8 mouse cellular contexts compared by ENCODE assay signal in genomic region chr14:121053020-121053518, GRCm38 (mm10). TPM values are rescaled to one million over a fixed set of nuclear protein-coding genes. Genes with fewer than 3 reads are reported as not detected.
A peak's percentile ranks its signal among the peaks of the same experiment; 100 is the strongest.
DNase-seq lines count a peak whose midpoint lies in the region; ATAC-seq and TF ChIP-seq lines count a peak whose summit lies in the region.

No protein-coding gene starts in this region.

- peak overlapping the region; percentile 63 for H3K4me2 ChIP-seq in liver, postnatal 0 days (ENCODE audit: low read depth, low read length)

- 8% methylated on average over 5 of the region's 5 CpGs for WGBS in lung, adult 2 months
- 15% methylated on average over 5 of the region's 5 CpGs for WGBS in liver, postnatal 0 days (ENCODE audit: insufficient replicate concordance)

- DNase-seq in lung, adult 18-20 months = peak; percentile 55 to 72
- no peak for DNase-seq in lung, adult 2 months
- DNase-seq in heart, adult 18-20 months = peak; percentile 47 to 70
- DNase-seq in kidney, adult 11 months = peak; percentile 81
- peak; percentile 22 for DNase-seq in liver, postnatal 0 days
- peak; percentile 69 for DNase-seq in retina, postnatal 1 day
- no peak for DNase-seq in left cerebral cortex, adult 11 months (ENCODE audit: low spot score)

- no peak; the same call in 1 of the 2 replicates for TF ChIP-seq EP300 in liver, postnatal 0 days (IDR thresholded peaks at IDR 0.05; ENCODE audit: low read depth)

- H3K27ac ChIP-seq in liver, postnatal 0 days (ENCODE audit: low read depth) = peak overlapping the region; percentile 84

- no peaks in the 10 kb centered on the region for H3K27me3 ChIP-seq in liver, postnatal 0 days (ENCODE audit: insufficient read depth, low read length)

- TF ChIP-seq POLR2A in lung, adult 2 months (IDR thresholded peaks at IDR 0.05; ENCODE audit: borderline replicate concordance, extremely low read depth, low read depth, low read length) = no peak

- peaks cover 20% of the 10 kb centered on the region for H3K4me1 ChIP-seq in lung, adult 2 months (ENCODE audit: control insufficient read depth, insufficient read depth, low read length)
- peaks cover 15% of the 10 kb centered on the region for H3K4me1 ChIP-seq in liver, postnatal 0 days (ENCODE audit: insufficient read depth)

- 0 out of 2 replicates have a peak overlapping the region, but pooled peaks have one; percentile 21 for H3K9ac ChIP-seq in liver, postnatal 0 days (replicated peaks)

- TF ChIP-seq CTCF in lung, adult 2 months (IDR thresholded peaks at IDR 0.05; ENCODE audit: insufficient read depth, low read length) = no peak
- no peak for TF ChIP-seq CTCF in liver, postnatal 0 days (IDR thresholded peaks at IDR 0.05; ENCODE audit: low read depth)

- H3K4me3 ChIP-seq in lung, adult 2 months (replicated peaks; ENCODE audit: extremely low read depth, low read depth, low read length) = no peak overlapping the region
- H3K4me3 ChIP-seq in liver, postnatal 0 days (ENCODE audit: low read depth, low read length) = peak overlapping the region; percentile 24

- no peaks in the 10 kb centered on the region for H3K9me3 ChIP-seq in liver, postnatal 0 days (ENCODE audit: low read length)

- peak; percentile 79 for ATAC-seq in liver, postnatal 0 days
- no peak for ATAC-seq in megakaryocyte, adult 5-6 weeks (ENCODE audit: poor library complexity, severe bottlenecking)

- H3K36me3 ChIP-seq in liver, postnatal 0 days (replicated peaks; ENCODE audit: insufficient read depth, low read length) = no peaks in the 10 kb centered on the region

RNA-seq across cellular contexts. Expression of gene Farp1, which starts 18.1 kb away (rescaled TPM):
- 37.2 and 42.3 TPM in 2 replicates for polyA plus RNA-seq in lung, adult 2 months (2012; rRNA removed)
- total RNA-seq in heart, adult 18-20 months (2021) = 1 to 10 TPM; 7.1 to 8.7 TPM
- 2.0 and 2.3 TPM in 2 replicates for polyA plus RNA-seq in liver, postnatal 0 days (2015; fragmentation: Nextera tagmentation; extraction: Ambion mirVana)
- total RNA-seq in megakaryocyte, adult 5-6 weeks (2015) = 0.33 and 0.75 TPM in 2 replicates
- total RNA-seq in megakaryocyte, adult 5-6 weeks (2017) = 0.37 and 1.8 TPM in 2 replicates

Comparison
In these comparisons a context has a peak if more than half of its experiments do, and no peak if none do; other contexts are left out.
1. DNase-seq: peak in lung, adult 18-20 months (2 of 2), heart, adult 18-20 months (2 of 2), kidney, adult 11 months (single experiment), liver, postnatal 0 days (single experiment) and retina, postnatal 1 day (single experiment); none in lung, adult 2 months (single experiment) and left cerebral cortex, adult 11 months (single experiment).